Mouse (Mus musculus) kidney, embryonic 15.5 days (tissue): ENCODE data around the gene Nipbl. TPM values are rescaled to one million over a fixed set of nuclear protein-coding genes. Genes with fewer than 3 reads are reported as not detected.

Experiments used
- ATAC-seq: fragments of 200-750 bp; cut with Nextera tagmentation; replicated peaks from 2 replicates; pipeline ENCODE4 v1.8.0; 2017; ENCODE audit warnings: moderate TSS enrichment; ENCODE audit not compliant: low FRiP score
- H3K27ac ChIP-seq: fragments of 300-500 bp; sonication (generic); 2 replicates; pipeline ENCODE4 v1.5.1; 2015; ENCODE audit warnings: mild to moderate bottlenecking, inconsistent platforms
- H3K27me3 ChIP-seq: fragments of 300-500 bp; sonication (generic); 2 replicates; pipeline ENCODE4 v1.6.1; 2015; ENCODE audit warnings: inconsistent platforms
- H3K36me3 ChIP-seq: fragments of 300-500 bp; sonication (generic); 2 replicates; pipeline ENCODE4 v1.6.1; 2015; ENCODE audit warnings: inconsistent platforms
- H3K4me1 ChIP-seq: fragments of 300-500 bp; sonication (generic); 2 replicates; pipeline ENCODE4 v1.6.1; 2015; ENCODE audit warnings: inconsistent platforms
- H3K4me2 ChIP-seq: fragments of 300-500 bp; sonication (generic); 2 replicates; pipeline ENCODE4 v1.6.1; 2015; ENCODE audit warnings: moderate library complexity, mild to moderate bottlenecking, inconsistent platforms
- H3K4me3 ChIP-seq: fragments of 300-500 bp; sonication (generic); replicated peaks from 2 replicates; pipeline ENCODE4 v1.5.1; 2015; ENCODE audit warnings: mild to moderate bottlenecking, inconsistent platforms
- H3K9ac ChIP-seq: fragments of 300-500 bp; sonication (generic); 2 replicates; pipeline ENCODE4 v1.6.1; 2015; ENCODE audit warnings: mild to moderate bottlenecking, inconsistent platforms
- H3K9me3 ChIP-seq: fragments of 300-500 bp; sonication (generic); replicated peaks from 2 replicates; pipeline ENCODE4 v1.6.1; 2016; ENCODE audit warnings: inconsistent platforms
- whole genome bisulfite sequencing: fragments of 180-500 bp; shearing (Covaris S2); methylation state at CpG from one replicate; pipeline ENCODE4 v1.1.7; 2015; ENCODE audit warnings: mixed read lengths; 5-methylcytosine and 5-hydroxymethylcytosine counted together
- polyA plus RNA-seq: library from polyadenylated mRNA; unstranded; fragments of >200 nt; fragmentation: Nextera tagmentation; extraction: Ambion mirVana; gene quantifications from 2 replicates; pipeline ENCODE4 v1.2.1, GENCODE M21; 2015

The Nipbl gene
- polyA plus RNA-seq, 1 experiment from 2014 or later, result 18.3 TPM

- ATAC-seq, result no peak
- 90% methylated on average over 1 of the region's 1 CpGs for WGBS
Observed at GRCm38 (mm10) chr15:8411873-8412272, 32.4 kb downstream of the Nipbl start.

GRCm38 (mm10) chr15:8411168-8411837 lies 33.0 kb downstream of the Nipbl start:
- 89% methylated on average over 1 of the region's 1 CpGs for WGBS
- no peaks in the 10 kb centered on the region for H3K27me3 ChIP-seq
- H3K9me3 ChIP-seq, result no peaks in the 10 kb centered on the region
- no peak for ATAC-seq
- no peaks in the 10 kb centered on the region for H3K36me3 ChIP-seq
- H3K9ac ChIP-seq, result no peak overlapping the region
- no peak overlapping the region for H3K4me3 ChIP-seq
- H3K4me2 ChIP-seq, result no peak overlapping the region
- H3K27ac ChIP-seq, result no peak overlapping the region
- H3K4me1 ChIP-seq, result no peaks in the 10 kb centered on the region

More at GRCm38 (mm10) chr15:8411873-8412272, 32.4 kb downstream of the Nipbl start:
- Histone ChIP-seq H3K27me3 (no peaks in the 10 kb centered on the region), H3K4me3 (no peak overlapping the region), H3K9ac (no peak overlapping the region), H3K9me3 (no peaks in the 10 kb centered on the region), H3K36me3 (no peaks in the 10 kb centered on the region), H3K4me2 (no peak overlapping the region), H3K27ac (no peak overlapping the region), H3K4me1 (no peaks in the 10 kb centered on the region)

GRCm38 (mm10) chr15:8407082-8407481 lies 37.2 kb downstream of the Nipbl start:
- no peak for ATAC-seq
- 76% methylated on average over 2 of the region's 2 CpGs for WGBS

GRCm38 (mm10) chr15:8406219-8406618 lies 38.0 kb downstream of the Nipbl start:
- Histone ChIP-seq H3K27me3 (no peaks in the 10 kb centered on the region), H3K9ac (no peak overlapping the region), H3K4me3 (no peak overlapping the region), H3K9me3 (no peaks in the 10 kb centered on the region), H3K4me2 (no peak overlapping the region), H3K4me1 (peaks cover under 1% of the 10 kb centered on the region), H3K27ac (no peak overlapping the region), H3K36me3 (no peaks in the 10 kb centered on the region)
- no peak for ATAC-seq
- 91% methylated on average over 2 of the region's 2 CpGs for WGBS

More at GRCm38 (mm10) chr15:8407082-8407481, 37.2 kb downstream of the Nipbl start:
- Histone ChIP-seq H3K4me2 (no peak overlapping the region), H3K9ac (no peak overlapping the region), H3K27ac (no peak overlapping the region), H3K27me3 (no peaks in the 10 kb centered on the region), H3K4me3 (no peak overlapping the region), H3K4me1 (no peaks in the 10 kb centered on the region), H3K36me3 (no peaks in the 10 kb centered on the region), H3K9me3 (no peaks in the 10 kb centered on the region)

GRCm38 (mm10) chr15:8402591-8402990 lies 41.7 kb downstream of the Nipbl start:
- H3K4me2 ChIP-seq, result no peak overlapping the region

GRCm38 (mm10) chr15:8401536-8401935 lies 42.7 kb downstream of the Nipbl start:
- peaks cover 5% of the 10 kb centered on the region for H3K4me1 ChIP-seq
- WGBS, result 95% methylated on average over 2 of the region's 2 CpGs
- no peaks in the 10 kb centered on the region for H3K36me3 ChIP-seq
- H3K9ac ChIP-seq, result no peak overlapping the region
- no peak overlapping the region for H3K27ac ChIP-seq
- no peak for ATAC-seq
- H3K4me3 ChIP-seq, result no peak overlapping the region
- no peak overlapping the region for H3K4me2 ChIP-seq
- no peaks in the 10 kb centered on the region for H3K9me3 ChIP-seq
- H3K27me3 ChIP-seq, result no peaks in the 10 kb centered on the region

More at GRCm38 (mm10) chr15:8402591-8402990, 41.7 kb downstream of the Nipbl start:
- Histone ChIP-seq H3K9me3 (no peaks in the 10 kb centered on the region), H3K4me3 (no peak overlapping the region), H3K9ac (no peak overlapping the region), H3K27ac (no peak overlapping the region), H3K36me3 (no peaks in the 10 kb centered on the region), H3K4me1 (peaks cover 5% of the 10 kb centered on the region), H3K27me3 (no peaks in the 10 kb centered on the region)
- WGBS, result 89% methylated on average over 2 of the region's 2 CpGs
- no peak for ATAC-seq

GRCm38 (mm10) chr15:8391764-8392163 lies 52.5 kb downstream of the Nipbl start:
- Histone ChIP-seq H3K4me3 (no peak overlapping the region), H3K9ac (no peak overlapping the region), H3K27ac (no peak overlapping the region), H3K4me2 (no peak overlapping the region), H3K36me3 (no peaks in the 10 kb centered on the region), H3K27me3 (no peaks in the 10 kb centered on the region), H3K4me1 (no peaks in the 10 kb centered on the region), H3K9me3 (no peaks in the 10 kb centered on the region)
- WGBS, result 91% methylated on average over 3 of the region's 3 CpGs
- ATAC-seq, result no peak

- H3K4me3 ChIP-seq, result no peak overlapping the region
- H3K4me2 ChIP-seq, result no peak overlapping the region
- H3K9me3 ChIP-seq, result no peaks in the 10 kb centered on the region
- no peak overlapping the region for H3K27ac ChIP-seq
- no peak for ATAC-seq
- no peaks in the 10 kb centered on the region for H3K36me3 ChIP-seq
- H3K9ac ChIP-seq, result no peak overlapping the region
- 0 out of 2 replicates have a peak, but pooled peaks cover 3% of the 10 kb centered on the region for H3K4me1 ChIP-seq
- H3K27me3 ChIP-seq, result no peaks in the 10 kb centered on the region
- WGBS, result 65% methylated on average over 3 of the region's 3 CpGs
Observed at GRCm38 (mm10) chr15:8382213-8382612, 62.0 kb downstream of the Nipbl start.

GRCm38 (mm10) chr15:8375657-8376056 lies 68.6 kb downstream of the Nipbl start:
- 88% methylated on average over 1 of the region's 1 CpGs for WGBS
- Histone ChIP-seq H3K4me2 (no peak overlapping the region), H3K9ac (no peak overlapping the region), H3K36me3 (peaks cover 13% of the 10 kb centered on the region), H3K9me3 (no peaks in the 10 kb centered on the region), H3K27me3 (no peaks in the 10 kb centered on the region), H3K27ac (no peak overlapping the region), H3K4me1 (no peaks in the 10 kb centered on the region), H3K4me3 (no peak overlapping the region)
- no peak for ATAC-seq

GRCm38 (mm10) chr15:8374724-8375123 lies 69.5 kb downstream of the Nipbl start:
- H3K4me1 ChIP-seq, result no peaks in the 10 kb centered on the region
- H3K4me3 ChIP-seq, result no peak overlapping the region
- H3K27me3 ChIP-seq, result no peaks in the 10 kb centered on the region
- H3K9me3 ChIP-seq, result no peaks in the 10 kb centered on the region
- H3K9ac ChIP-seq, result no peak overlapping the region
- no peak for ATAC-seq
- 72% methylated on average over 3 of the region's 3 CpGs for WGBS
- H3K36me3 ChIP-seq, result peaks cover 18% of the 10 kb centered on the region
- no peak overlapping the region for H3K27ac ChIP-seq
- H3K4me2 ChIP-seq, result no peak overlapping the region

- Histone ChIP-seq H3K36me3 (peaks cover 32% of the 10 kb centered on the region), H3K4me3 (no peak overlapping the region), H3K27me3 (no peaks in the 10 kb centered on the region), H3K9ac (no peak overlapping the region), H3K27ac (no peak overlapping the region), H3K4me1 (no peaks in the 10 kb centered on the region), H3K4me2 (no peak overlapping the region), H3K9me3 (no peaks in the 10 kb centered on the region)
- 88% methylated on average over 2 of the region's 2 CpGs for WGBS
- no peak for ATAC-seq
Observed at GRCm38 (mm10) chr15:8347104-8347773, 97.0 kb downstream of the Nipbl start.

GRCm38 (mm10) chr15:8340596-8340995 lies 103.7 kb downstream of the Nipbl start:
- Histone ChIP-seq H3K4me3 (no peak overlapping the region), H3K4me2 (no peak overlapping the region), H3K9me3 (no peaks in the 10 kb centered on the region), H3K9ac (no peak overlapping the region), H3K27ac (no peak overlapping the region), H3K27me3 (no peaks in the 10 kb centered on the region), H3K36me3 (peaks cover 54% of the 10 kb centered on the region), H3K4me1 (no peaks in the 10 kb centered on the region)
- no peak for ATAC-seq
- WGBS, result 95% methylated on average over 4 of the region's 4 CpGs
